Mouse (Mus musculus) left cerebral cortex, adult 9 months (tissue): ENCODE measurements at regions not wholly inside any gene's neighbourhood (a gene's known extent, or its start where the extent isn't known, plus 50 kb on each side); places are given as distances from the start of the nearest gene placed in this dataset.

ENCODE experiments used
- DNase-seq, 2 experiments: peaks; one replicate each; pipeline ENCODE4 v3.0.0; 2022; ENCODE audit warnings: low spot score in 2 of 2

DNA sequence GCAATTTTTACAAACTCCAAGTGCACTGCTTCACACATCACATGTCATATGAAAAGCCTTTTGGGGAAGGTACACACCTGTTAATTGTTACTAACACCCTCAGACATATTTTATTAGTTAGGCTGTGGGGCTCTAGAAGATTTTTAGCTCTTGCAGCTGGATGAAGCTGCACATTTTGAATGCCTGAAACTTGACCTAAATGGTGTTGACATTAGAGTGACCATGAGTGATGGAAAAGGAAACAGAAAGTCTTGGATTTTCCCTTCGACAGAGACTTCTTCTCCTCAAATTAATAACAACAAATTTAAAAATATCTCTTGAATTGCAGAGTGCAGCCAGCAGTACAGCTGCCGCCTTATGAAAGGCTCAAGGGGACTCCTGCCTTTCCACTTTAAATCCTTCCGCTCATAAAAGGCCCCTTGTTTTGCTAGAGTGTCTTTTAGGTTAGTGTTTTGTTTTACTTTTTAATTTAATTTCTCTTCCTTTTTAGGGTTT lies 259.7 kb downstream of the Trim52 start:
- no peak for DNase-seq

DNA sequence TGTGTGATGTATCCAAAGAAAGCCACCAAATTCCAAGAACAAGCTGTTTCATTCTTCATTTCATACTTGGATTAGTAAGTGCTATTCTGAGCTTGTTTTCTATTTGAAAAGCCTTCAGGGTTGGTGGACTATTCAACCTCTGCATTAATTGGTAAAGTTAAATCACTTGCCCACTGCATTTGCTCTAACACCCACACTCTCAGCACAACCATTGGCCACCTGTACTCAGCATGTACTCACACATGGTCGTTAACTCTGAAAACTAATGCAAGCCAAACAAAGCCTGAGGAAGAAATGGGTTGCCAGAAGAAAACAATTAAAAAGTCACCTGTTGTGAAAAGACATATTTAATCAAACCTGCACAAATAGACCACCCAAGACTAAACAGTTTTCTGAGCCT lies 267.5 kb downstream of the Trim52 start:
- DNase-seq: no peak

DNA sequence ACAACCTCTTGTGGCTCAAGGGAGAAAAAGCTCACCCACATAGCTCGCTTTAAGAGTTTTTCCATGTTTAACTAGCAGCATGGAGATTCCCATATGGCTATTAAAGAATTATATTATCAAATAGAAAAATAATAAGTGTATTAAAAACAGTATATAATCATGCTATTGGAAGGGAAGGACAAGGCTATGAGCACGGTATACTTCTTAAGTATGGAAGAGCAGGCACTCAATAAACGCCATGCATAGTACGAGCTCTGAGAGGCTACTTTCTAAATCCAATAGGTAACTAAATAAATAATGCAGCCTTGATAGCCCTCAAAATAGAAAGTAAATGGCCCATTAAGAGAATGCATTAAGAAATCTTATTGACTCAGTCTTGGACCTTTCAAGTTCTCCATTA lies 273.6 kb downstream of the Trim52 start:
- no peak for DNase-seq

DNA sequence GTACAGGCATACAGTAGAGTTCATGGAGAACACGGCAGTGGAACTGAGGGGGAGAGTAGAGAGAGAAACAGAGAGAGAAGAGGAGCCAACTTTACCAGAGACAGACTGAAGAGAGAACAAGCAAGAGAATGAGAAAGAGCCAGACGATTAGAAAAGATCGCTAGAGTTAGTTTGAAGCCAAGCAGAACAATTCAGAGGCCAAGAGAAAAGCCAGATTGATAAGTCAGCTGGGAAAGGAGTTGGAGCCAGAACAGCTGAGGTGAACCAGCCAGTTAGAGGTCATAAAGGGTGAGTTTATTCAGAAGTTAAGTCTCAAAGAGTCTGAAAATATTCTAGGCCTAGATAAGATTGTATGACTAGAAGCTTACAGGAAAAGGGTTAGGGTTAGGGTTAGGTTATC lies 281.7 kb downstream of the Trim52 start:
- no peak for DNase-seq

DNA sequence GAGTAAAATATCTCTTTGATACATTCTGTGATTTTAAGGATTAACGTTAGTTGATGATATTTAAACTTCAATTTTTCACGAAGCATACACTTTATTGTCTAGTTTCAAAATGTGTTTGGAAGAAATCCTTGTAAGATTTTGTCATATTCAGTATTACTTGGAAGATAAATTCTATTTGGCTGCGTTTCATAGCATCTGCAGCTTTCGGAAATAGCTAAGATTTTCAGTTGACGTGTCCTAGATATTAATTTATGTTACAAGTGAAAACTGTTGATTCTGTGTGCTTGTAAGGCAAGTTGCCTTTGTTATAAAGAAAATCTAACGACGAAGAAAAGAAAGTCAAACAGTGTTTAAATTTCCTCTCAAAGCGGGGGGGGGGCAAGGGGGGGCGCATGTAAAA lies 284.5 kb downstream of the Trim52 start:
- DNase-seq: no peak

DNA sequence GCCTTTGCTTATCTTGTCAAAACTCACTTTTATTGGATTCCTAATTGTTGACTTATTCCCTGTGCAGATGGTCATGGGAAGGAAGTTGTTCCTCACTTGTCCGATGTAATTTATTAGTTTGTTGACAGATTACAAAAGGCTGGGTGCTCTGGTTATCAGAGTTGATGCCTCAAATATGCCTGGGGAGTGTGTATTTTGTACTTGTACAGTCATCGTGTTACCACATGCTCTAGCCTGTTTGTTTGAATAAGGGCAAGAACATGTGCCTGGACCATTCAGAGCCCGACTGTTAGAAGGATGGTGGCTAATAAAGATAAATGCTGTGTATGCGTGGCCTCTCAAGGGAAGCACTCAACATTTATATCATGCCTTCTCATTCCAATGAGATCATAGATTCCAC lies 288.0 kb downstream of the Trim52 start:
- no peak for DNase-seq

DNA sequence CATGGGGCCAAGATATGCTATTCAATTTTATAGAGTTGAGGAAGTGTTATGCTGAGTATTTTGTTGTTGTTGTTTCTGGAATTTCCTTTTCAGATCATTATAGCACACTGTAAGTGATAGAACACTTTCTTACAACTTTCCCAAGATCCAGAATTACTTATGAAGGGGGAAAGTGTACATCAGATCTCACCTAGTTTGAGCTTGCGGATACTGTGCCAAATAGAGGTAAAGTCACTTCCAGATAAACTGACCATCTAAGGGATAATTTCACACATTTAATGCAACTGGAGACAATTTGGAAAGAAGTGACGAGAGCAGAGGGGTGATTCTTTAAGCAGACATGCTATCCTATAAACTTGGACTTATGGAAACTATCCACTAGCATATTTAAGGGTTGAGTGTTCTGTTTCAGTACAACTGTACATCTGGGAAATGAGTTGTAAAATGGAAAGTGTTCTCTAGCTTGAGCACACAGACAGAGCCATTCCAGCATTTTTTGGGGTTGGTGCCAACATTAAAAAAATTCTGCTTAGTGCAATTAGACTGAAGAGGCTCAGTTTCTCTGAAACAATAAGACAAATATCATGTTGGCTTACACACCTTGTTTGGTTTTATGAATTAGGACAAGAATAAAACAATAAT lies 307.0 kb downstream of the Trim52 start:
- DNase-seq: no peak

DNA sequence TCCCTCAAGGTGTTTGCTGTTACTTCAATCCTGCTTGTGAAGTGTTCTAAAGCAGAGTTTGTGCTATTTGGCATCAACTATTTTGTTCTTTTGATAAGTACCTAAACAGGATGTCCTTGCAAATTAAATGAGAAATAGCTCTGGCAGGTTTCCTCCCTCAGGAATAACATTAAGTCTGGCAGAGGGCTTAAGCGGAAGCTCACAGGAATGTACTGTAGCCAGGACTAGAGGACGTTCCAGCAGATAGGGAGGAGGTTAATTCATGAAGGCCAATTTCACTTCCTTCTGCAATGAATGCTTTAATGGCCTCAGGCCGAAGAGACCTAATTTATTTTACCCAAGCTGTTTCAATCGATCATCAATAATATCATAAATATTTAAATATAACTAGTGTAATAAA lies 318.7 kb downstream of the Trim52 start:
- DNase-seq: no peak

DNA sequence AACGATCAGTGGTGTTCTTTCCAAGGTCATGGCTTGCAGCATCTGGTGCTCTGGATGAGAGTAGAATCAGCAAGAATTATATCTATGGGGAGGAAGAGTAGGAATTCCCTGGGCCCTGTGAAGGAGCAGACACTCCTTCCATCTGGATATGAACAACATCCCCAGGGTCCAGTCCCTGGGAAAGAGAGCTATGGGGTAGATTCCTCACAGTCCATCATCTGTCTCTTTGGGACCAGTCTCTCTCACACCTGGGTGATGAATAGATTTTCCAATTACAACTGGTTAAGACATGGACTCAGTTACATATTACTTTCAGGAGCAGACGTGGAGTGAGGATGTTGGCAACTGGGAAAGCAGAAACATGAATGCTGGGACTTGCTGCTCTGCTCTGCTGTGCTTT lies 322.6 kb downstream of the Trim52 start:
- DNase-seq: no peak

DNA sequence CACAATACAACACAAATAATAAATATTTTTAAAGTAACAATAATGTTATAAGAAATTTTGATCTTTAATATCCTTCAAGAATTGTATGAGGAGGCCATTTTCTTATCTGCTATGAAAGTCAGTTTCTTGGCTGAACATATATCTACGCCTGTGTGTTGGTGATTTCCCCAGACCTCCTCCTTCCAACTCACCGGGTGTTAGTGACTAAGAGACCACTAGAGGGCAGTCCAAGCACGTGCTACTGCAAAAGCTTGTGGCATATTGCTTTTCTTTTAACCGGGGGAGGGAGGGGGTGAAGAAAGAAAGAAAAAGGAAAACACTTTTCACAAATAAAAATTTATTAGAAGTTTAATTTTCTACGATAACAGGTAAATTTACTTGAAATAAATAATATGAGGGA lies 333.3 kb downstream of the Trim52 start:
- peak in 1 of 2 experiments; percentile 62 for DNase-seq

DNA sequence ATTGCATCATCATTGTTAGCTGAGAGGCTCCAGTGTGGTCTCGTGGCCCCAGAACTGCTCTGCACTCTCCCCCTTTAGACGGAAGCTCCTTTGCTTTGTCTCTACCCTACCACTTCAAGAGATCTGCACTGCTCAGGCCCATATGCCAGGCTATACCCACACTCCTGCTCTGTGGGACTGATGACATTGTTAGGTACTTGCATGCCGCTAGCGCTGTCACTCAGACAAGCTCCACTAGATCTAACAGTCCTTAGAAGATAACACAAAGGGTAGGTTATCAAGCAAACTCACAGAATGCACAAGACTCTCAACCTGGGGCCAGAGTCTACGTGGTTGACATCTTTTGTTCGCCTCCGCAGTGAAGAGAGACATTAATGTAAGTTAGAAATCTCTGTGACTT lies 383.1 kb downstream of the Trim52 start:
- no peak for DNase-seq

DNA sequence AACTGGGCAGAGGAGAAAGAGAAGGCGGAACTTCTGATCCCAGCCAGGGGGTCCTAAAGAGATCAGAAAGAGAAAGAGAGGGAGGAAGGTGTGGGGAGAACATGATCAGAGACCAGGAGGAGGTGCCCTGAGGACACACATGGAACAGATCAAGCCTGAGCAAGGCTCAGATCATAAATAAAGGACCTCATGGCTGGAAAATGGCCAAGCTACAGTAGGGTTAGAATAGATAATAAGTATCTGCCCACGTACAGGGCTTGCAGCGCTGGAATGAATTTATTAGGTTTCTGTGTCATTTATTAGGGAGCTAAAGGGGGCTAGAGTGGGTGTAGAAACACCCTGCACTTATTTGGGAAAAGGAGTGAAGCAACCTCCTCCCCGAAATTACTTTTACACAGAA lies 385.4 kb downstream of the Trim52 start:
- DNase-seq: no peak

DNA sequence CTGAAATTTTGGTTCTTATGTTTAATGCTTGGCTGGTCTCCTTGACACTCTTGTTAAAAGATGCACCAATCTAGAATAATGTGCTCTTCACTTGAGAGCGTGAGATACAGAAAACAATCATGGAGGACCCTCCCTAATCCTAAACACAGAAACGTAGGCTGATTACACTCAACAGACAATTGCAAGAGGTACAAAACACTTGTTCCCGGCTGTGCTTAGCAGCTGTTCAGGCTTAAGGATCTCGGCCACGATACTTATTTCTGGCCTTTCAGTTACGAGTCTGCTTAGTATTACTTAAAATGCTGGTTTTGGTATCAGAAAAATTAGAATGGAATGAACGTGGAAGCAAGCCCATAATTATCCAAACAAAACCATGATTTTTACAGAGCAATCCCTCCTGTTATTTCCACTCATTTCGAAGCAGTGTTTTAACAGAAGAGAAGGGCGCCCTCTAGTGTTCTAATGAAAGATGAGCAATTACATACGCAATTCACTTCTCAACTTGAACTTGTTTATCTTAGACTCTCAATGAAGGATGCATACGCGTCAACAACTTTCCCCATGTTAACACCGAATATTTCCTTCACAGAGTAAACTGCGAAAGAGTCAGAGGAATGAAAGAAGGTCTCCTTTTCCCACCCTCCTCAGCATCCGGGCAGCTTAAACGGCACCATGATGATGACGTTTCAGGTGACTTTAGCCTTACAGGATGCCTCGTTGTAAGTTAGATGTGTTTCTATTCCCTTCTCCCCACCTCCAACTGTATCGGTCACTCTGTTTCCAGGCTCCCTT lies 394.5 kb downstream of the Trim52 start:
- peak; percentile 19 to 59 for DNase-seq

DNA sequence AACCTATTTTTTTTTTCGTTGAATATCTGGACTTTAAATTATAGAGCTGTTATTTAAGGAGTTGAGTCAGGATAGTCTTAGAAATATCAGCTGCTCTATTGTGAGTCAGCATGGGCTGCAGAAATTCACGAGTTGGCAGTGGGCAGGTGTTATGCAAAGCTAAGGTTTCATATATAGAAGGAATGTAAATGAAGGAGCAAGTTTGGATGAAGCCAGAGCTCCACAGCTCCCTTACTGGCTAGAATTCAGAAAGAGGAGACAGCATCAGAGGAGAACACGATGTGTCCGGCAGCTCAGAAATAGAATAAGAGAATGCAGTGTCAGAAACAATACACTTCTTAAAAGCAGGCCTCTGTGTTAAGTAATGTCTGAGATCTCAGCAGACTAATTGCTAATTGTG lies 400.9 kb downstream of the Trim52 start:
- peak; percentile 78 to 86 for DNase-seq

DNA sequence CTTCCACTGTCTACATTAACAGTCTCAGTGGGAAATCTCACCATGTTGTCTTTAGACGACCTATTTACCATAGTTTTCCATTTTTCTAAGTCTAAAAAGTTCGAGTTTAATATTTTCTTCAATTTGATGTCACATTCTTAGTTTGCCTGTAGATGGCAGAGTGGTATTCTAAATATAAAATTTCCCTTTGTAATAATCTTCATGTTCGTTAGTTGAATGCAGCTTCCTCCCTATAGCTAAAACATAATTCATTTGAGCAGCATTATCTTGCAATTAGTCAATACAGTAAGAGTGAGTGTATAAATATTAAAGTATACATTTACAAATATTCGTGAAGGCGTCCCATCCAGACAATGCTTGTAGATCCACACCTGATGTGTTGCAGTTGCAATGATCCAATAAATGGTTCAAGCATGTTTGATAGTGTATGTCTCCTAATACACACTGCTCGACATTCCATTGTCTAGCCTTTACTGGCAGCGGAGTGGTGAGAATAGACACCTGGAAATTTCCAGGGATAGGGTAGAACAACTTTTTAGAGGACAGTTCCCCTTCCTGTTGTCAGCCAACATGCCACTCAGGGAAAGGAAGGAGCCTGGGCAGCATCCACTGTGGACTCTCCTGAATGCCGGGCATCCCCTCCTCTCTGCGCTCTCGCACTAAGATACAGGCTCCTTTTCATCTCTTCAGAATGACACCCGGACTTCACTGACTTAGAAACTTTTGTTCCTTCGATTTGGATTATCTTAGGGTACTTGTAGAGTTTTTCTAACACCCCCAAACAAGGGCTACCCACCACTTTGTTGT lies 412.8 kb downstream of the Trim52 start:
- no peak for DNase-seq

DNA sequence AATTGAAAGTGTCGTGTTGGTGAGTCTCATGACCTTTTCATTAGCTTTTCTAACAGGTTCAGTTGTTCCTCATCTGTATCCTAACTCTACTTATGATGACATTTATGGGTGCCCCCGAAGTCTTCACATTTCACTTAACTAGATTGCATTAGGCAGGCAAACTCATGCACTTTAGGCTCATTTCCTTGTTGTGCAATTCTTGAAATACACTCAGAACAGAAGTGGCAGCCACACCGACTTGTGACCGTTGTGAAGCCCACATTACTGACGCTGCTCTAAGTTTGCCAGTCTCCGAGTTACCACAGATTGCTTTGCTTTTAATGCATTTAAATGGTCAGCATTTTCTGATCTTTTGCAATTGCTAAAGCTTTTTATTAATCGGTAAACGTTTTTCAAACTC lies 414.8 kb downstream of the Trim52 start:
- DNase-seq: no peak

DNA sequence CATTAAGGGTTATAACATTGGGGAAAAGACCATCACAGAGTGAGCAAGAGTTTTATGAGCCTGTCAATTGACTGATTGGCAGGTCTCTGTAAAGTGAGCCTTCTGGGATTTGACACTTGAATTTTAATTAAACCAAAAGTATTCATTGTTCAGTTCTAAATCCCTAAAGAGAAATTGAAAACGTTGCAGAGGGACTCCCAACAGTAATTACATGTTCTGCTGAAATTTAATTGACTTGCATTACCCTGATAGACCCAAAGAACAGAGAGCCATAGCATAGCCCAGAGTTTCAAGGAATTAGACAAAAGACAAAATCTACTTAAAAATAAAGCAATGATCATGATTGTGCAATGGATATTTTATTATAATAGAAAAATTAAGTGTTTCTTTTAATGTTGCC lies 444.2 kb downstream of the Trim52 start:
- no peak for DNase-seq

DNA sequence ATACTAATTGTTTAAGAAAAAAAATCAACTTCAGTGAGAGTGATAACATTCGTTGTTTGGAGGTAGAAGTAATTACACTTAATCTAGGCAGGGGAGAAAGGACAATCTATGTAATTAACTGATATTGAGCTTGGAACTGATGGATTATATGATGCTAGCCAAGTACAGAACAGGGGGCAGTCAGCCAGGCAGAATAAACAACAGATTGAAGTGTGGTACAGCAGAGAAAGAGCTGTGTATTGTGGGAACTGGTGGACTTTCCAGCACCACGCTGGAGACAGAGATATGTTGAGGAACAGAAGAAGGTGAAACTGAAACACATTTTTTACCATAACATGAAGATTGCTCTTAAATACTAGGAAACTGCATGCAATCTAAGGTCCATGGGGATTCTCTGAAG lies 473.3 kb downstream of the Trim52 start:
- no peak for DNase-seq

DNA sequence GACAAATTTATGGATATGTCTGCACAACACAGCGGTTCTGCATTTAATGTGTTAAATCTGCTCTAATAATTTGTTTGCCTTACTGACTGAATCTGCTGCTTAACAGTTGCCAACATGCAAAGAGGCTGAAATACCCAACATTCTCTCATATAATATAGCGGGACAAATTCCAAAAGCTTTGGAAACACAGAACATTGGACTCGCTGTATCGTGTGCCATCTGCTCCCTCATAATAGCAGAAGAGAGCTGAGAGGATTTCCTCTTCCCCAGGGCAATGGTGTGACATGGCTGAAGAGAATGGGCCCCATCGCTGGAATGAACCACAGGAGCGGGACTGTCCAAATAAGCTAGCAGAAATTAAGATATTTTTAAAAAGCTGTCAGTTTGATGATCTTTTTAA lies 475.9 kb downstream of the Trim52 start:
- DNase-seq: no peak

DNA sequence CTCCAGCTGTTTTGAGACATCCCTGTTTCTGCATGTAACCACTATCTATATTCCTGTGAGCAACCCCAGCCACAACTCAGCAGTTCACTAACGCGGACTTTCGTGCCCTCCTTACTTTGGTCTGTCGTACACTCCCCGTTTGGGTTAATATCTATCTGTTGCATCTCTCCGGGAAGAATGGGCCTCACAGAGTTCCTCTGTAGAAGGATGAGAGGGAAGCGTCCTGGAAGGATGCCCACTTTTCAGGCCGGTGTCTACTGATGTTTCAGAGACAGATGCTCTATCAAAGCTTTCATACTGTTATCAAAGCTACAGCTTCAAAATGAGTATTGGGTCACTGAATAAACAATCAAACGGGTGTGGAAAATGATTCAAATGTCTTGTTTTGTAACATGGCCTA lies 487.4 kb downstream of the Trim52 start:
- DNase-seq: no peak

DNA sequence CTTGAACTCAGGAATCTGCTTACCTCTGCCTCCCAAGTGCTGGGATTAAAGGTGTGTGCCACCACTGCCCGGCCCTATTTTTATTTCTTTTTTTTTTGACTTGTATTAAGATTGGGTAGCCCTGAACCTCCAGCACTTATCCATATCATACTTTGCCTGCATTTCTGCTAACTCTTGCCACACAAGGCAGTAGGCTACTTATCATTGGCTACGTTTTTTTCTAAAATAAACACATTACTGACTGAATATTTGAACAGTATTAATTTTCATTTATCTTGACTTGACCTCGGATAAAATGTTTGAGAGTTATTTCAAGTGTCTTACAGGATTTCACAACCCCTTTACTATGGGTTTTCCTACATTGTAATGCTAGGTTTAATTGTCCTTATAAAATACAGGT lies 488.0 kb downstream of the Trim52 start:
- no peak for DNase-seq

DNA sequence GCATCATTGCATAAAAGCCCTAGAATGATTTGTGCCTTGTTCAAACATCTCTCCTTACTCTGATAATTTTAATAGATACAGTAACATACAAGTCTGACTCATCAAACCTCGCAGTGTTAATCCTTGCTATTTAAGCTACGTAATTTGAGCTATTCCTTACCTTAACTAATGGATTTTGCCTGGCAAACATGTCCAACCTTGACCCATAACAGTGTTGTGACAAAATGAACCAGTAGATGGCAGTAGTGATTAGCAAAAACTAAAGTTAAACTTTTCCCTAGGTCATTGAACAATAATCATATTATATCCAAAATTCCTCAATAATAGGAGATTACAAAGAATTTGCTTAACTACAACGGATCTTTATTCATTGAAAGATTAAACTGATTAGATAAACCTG lies 501.0 kb downstream of the Trim52 start:
- DNase-seq: no peak
